Mouse (Mus musculus) bone marrow macrophage, adult 2 months (primary cell): ENCODE data around the gene Itfg2.

Source experiments
- CTCF ChIP-seq: IDR thresholded peaks from 2 replicates; pipeline ENCODE4 v1.5.1; 2012; ENCODE audit warnings: low read depth, mild to moderate bottlenecking, low read length, moderate library complexity
- POLR2A ChIP-seq: IDR thresholded peaks from 2 replicates; pipeline ENCODE4 v1.6.1; 2012; ENCODE audit warnings: mild to moderate bottlenecking, low read depth, low read length, borderline replicate concordance

GRCm38 (mm10) chr6:128469451-128469850 lies 44.7 kb upstream of the Itfg2 start:
- TF ChIP-seq POLR2A (no peak), CTCF (no peak)
